Mouse (Mus musculus) gonadal fat pad, adult 2 months (tissue): ENCODE results near the gene Olfr1450. TPM values are rescaled to one million over a fixed set of nuclear protein-coding genes. Genes with fewer than 3 reads are reported as not detected.
"Not testable (repeated sequence)": the region's sequence is repeated elsewhere in the genome, so short reads cannot be mapped to it uniquely, and the experiment has no call there.

Experiments
- DNase-seq: peaks from one replicate; pipeline ENCODE4 v3.0.0-alpha.2; 2012; ENCODE audit warnings: low read depth
- polyA plus RNA-seq: library from polyadenylated mRNA; depleted of rRNA; stranded (reverse); fragments of >200 nt; gene quantifications from 2 replicates; pipeline ENCODE4 v1.2.3, GENCODE M21; 2012; rRNA removed

The Olfr1450 gene
- not detected in 2 replicates for polyA plus RNA-seq

DNA sequence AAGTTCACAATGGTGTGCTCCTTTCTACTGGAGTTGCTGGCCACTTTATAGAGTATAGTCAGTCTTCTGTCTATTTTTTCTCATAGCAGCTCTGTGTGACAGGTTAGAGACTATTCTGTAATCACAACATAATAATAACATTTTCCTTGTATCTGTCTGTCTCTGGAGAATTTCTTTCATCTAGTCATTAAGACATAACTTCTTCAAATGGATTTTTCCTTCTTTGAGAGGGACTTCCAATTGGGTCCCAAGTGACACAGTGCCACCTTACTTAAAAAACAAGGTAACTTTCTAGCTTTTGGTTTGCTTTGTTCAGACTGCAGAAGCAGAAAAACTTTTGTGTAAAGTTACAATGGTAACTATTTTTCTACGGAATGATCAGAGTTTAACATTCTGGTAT lies at the start of gene Olfr1450:
Olfr1450 (plus strand) TSS at position 301 of the 400 bp plus-strand sequence.
- no peak for DNase-seq

DNA sequence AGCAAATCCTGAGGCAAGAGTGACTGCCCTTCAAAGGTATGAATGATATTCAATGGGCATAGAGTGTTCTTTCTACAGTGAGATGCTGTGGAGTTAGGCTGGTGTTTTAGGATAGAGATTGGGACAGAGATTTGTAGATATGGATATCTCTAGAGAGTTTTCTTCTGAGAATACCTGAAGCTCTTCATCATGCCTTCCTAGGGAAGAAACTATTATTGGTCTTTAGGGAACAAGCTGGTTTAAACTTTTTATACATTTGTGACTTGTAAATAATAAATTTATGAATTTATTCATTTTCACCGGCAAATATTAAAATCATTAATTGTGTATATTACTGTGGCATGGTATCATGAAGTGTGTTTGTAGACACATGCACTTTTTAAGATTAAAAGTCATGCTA lies 46.4 kb upstream of the Olfr1450 start, which contains the start of gene Olfr1447:
Olfr1447 (minus strand) TSS at position 101 of the 400 bp plus-strand sequence.
- DNase-seq: no peak

DNA sequence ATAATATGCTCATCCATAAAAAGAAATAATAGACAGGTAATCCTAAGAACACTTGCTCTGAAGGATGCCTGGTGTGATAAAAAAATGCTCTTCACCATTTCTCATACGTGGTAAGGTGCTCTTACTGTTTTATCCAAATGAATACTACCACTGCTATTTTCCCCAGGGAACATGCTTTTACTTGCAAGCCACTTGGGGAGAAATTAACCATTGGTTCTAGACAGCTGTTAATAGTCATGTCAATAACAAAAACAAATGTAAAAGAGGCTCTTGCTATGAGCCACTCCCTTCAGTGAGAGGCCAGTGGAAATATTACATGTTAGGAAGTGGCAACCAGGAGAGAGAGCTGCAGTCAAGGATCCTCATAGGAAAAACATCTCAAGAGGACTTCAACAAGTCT lies 25.7 kb upstream of the Olfr1450 start, which contains the start of gene Olfr1448:
Olfr1448 (minus strand) TSS at position 101 of the 400 bp plus-strand sequence.
- no peak for DNase-seq

DNA sequence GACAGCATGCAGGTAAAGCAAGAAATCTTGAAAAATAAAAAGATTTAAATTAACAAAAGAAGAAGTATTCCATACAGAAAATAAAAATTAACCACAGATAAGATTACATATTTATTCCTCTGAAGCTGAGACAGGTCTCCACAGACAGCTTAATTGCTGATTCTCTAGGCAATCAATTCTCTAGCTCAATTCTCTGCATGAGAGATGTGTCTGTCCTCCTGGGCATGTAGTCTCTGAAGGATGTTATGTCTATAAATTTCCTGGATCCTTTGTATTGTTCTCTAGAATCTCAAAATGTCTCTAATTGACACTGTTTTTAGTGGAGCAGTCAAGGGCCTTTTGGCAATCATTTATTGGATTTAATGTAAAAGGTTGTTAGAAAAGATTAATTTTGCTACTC lies 19.5 kb upstream of the Olfr1450 start, which contains the start of gene Olfr1449:
Olfr1449 (plus strand) TSS at position 301 of the 400 bp plus-strand sequence.
- no peak for DNase-seq

DNA sequence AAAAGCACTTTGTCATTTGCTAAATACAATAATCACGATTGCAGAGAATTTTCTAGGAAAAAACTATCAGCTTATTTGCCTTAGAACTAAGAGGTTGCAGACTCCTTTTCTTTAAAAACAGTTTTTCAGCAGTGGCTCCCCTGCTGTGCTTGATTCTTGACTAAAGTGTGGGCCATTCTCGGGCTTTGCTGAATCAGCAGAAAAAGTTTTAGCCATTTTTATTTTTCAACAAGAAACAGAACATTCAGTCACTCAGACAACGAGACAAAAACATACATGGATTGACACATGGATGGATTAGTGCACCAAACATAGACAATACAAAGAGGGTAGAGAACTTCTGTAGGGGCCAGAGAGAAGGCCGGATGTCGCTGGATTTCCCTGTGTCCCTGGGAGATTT lies 20.0 kb downstream of the Olfr1450 start:
- not testable (repeated sequence) for DNase-seq

DNA sequence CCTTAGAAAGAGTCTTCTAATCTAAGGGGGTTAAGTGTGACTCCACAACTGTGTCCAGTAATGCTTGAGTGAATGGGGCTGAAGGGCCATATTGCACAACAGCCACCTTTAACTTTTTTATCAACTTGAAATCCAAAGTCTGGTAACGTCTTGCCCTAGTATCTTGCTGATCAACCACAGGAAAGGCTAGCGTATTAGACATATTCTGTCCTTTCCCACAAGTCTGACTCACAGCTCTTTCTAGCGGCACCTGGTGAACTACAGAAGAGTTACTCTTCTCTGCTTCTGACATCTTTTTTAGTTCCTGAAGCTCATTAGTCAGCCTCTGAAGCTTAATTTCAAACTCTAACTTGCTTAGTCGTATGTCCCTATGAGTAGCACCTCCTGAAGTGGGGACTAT lies 42.3 kb downstream of the Olfr1450 start:
- DNase-seq: not testable (repeated sequence)

DNA sequence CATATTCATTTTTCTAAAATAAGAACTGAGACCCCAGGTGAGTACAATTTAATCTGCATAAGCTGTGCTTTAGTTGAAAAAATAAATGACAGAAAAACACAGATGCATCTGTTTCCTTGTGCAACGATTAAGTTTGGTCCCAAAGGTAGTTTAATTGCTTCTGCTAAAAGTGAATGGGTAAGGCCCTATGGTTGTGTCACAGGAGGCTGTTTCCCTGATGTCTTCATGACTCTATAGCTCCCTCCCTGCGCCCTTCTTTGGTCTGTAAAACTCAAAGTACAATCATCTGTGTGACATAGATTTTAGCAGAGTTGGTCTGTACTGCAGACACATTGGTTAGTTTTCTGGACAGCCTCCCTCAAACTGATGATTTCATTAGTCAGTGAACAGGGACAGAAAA lies 44.7 kb downstream of the Olfr1450 start, which contains the start of gene Olfr1451:
Olfr1451 (plus strand) TSS at position 301 of the 400 bp plus-strand sequence.
- no peak for DNase-seq

Other genes with a start within 250 kb of the Olfr1450 start
- gene Cntf, start 184.6 kb upstream of the Olfr1450 start, polyA plus RNA-seq: 0.57 and 1.2 TPM in 2 replicates
- gene Zfp91, start 154.1 kb upstream of the Olfr1450 start, polyA plus RNA-seq: 21.8 and 24.6 TPM in 2 replicates
- 6.1 and 8.2 TPM in 2 replicates for gene Lpxn, start 154.1 kb upstream of the Olfr1450 start, polyA plus RNA-seq
- gene Gm5244, start 103.6 kb upstream of the Olfr1450 start, polyA plus RNA-seq: not detected in 2 replicates
- not detected in 2 replicates for gene Olfr1444, start 93.0 kb upstream of the Olfr1450 start, polyA plus RNA-seq
- gene Olfr1445, start 66.4 kb upstream of the Olfr1450 start, polyA plus RNA-seq: not detected in 2 replicates
- not detected in 2 replicates for gene Olfr1446, start 56.7 kb upstream of the Olfr1450 start, polyA plus RNA-seq
- gene Olfr1447, start 46.5 kb upstream of the Olfr1450 start, polyA plus RNA-seq: not detected in 2 replicates
- not detected in 2 replicates for gene Olfr1448, start 25.8 kb upstream of the Olfr1450 start, polyA plus RNA-seq
- gene Olfr1449, start 19.4 kb upstream of the Olfr1450 start, polyA plus RNA-seq: not detected in 2 replicates
- not detected in 2 replicates for gene Olfr1451, start 44.8 kb downstream of the Olfr1450 start, polyA plus RNA-seq
- not detected in 2 replicates for gene Olfr1453, start 78.1 kb downstream of the Olfr1450 start, polyA plus RNA-seq
- not detected in 2 replicates for gene Olfr1454, start 110.4 kb downstream of the Olfr1450 start, polyA plus RNA-seq
- not detected in 2 replicates for gene Olfr1457, start 147.6 kb downstream of the Olfr1450 start, polyA plus RNA-seq
- not detected in 2 replicates for gene Olfr1458, start 156.5 kb downstream of the Olfr1450 start, polyA plus RNA-seq
- gene Olfr1459, start 199.3 kb downstream of the Olfr1450 start, polyA plus RNA-seq: not detected in 2 replicates
- not detected in 2 replicates for gene Olfr1461, start 212.7 kb downstream of the Olfr1450 start, polyA plus RNA-seq
- gene Olfr1462, start 235.5 kb downstream of the Olfr1450 start, polyA plus RNA-seq: not detected in 2 replicates